Mouse (Mus musculus) spleen, adult 2 months (tissue): Measurements from ENCODE around the gene Ndufa4l2.

Source experiments
- CTCF ChIP-seq: fragments of 200-500 bp; IDR thresholded peaks from 2 replicates; pipeline ENCODE4 v1.5.1; 2011; ENCODE audit warnings: mild to moderate bottlenecking, inconsistent platforms; ENCODE audit not compliant: insufficient read depth, insufficient read length, insufficient replicate concordance; ENCODE audit errors: extremely low read depth
- POLR2A ChIP-seq: fragments of 200-500 bp; IDR thresholded peaks from 2 replicates; pipeline ENCODE4 v1.6.1; 2011; ENCODE audit warnings: low read depth, low read length, inconsistent platforms

DNA sequence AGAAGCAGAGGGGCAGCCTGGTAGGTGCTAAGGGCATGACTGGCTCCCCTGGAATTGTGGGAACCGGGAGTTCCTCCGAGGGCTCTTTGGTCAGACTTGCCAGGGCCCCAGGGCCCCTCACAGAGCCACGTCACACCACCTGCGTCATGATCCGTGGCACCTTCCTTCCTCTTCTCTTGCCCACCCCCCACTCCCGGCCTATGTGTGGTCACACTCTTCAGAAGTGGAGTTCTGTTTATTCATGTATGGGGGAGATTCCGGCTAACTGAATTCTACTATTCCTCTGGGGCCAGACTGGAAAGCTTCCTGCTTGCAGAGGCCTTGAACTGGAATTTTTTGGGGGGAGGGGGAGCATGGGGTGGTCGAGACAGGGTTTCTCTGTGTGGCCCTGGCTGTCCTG, 49.1 kb downstream of the Ndufa4l2 start:
- no peak for TF ChIP-seq POLR2A
- no peak for TF ChIP-seq CTCF
